Mouse (Mus musculus) fibroblast of lung, adult 2 months (primary cell): Measurements from ENCODE around the gene Ripply2.

Experiments
- DNase-seq: peaks from one replicate; pipeline ENCODE4 v3.0.0-alpha.2; 2011; ENCODE audit warnings: low read depth

The Ripply2 gene

DNA sequence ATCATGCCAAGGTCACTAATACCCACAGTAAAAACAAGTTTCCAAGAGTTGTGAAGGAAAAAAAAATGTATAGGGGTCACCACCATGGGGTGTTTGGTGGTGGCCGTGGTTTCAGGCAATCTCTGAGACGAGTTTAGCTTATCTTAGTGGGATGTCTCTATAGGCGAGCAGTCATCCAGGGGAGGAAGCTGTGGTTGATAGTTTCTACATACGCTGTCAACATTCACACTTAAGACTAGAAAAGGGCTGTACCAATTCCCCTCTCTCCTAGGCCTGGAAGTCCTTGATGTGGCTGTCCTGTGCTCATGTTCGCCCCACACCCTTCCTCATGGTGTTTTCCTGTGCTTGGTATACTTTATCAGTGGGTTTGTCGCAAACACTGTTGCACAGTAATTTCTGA is 10.4 kb downstream of the Ripply2 start:
- no peak for DNase-seq

DNA sequence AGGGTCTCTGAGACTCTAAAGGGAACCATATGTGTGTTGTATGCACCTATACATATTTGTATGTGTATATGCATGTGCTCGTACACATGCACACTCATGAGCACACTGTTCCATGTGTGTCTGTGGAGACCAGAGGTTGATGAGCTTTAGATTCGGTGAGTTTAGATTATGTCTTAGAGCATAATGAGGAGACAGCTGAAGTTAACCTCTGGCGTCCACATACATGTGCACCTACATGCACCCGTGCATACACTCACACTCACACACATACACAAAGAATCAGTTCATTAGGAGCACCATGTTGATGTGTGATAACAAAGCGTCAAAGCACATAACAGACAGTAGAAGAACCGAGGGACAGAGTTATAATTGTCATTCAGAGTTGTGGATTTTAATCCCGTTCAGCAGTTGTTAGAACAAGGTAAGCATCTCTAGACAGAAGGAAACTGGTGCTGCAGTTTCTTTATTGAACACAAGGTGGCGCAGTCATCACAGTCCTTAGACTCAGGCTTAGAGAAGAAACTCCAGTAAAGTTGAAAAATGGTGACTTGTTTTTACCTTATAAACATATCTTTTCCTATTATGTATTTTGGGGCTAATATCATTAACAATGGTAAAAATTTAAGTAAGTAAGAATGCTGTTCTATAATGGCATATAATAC is 12.2 kb downstream of the Ripply2 start:
- peak; percentile 20 for DNase-seq

DNA sequence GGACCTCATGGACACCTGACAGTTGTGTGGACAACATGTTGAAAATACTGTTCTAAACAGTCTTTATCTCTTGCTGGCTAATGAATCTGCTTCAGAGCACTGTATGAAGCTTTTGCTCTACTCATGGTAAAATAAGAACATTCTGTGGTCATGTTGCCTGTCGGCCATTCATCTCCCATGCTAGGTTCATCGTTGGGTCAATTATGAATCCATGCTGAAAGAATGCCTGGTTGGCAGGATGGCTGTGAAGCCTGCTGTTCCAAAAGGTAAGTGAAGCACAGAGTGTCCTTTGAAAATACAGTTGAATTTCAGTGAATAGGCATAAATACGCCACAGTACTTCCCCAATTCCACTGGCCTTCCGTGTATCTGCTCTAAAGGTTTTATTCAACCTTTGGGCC is 16.9 kb downstream of the Ripply2 start:
- DNase-seq = no peak

DNA sequence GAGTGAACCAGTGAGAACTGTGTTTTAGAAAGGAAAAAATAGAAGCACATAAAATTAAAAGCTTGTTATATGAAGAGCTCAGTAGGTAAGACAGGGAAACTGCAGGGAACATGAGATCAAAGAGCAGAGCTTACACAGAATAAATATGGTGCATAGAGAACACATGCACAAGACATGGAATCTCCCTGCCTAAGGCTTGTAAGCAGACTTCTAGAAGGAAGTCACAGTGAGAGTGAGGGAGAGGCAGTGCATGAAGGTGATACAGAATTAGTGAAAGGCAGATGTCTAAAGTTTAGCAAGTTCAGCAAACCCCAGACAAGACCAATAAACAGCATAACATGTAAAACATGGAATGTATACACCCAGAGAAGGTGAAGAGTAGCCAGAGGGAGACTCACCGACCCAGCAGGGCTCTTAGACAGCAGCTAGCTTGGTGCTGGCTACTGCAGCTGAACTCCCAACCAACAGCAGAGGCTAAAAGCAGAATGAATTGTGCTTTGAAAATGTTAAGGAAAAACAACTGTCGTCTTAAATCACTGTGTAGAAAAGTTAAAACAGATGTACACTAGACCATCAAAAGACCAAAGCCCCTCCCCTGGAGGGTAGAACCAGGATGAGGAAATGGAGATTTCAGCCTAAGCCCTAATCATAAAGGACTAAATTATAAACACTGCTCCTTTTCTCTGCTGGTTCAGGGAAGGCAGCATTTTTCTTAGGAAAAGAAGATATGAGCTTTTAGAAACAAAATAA is 19.7 kb downstream of the Ripply2 start:
- DNase-seq = no peak

DNA sequence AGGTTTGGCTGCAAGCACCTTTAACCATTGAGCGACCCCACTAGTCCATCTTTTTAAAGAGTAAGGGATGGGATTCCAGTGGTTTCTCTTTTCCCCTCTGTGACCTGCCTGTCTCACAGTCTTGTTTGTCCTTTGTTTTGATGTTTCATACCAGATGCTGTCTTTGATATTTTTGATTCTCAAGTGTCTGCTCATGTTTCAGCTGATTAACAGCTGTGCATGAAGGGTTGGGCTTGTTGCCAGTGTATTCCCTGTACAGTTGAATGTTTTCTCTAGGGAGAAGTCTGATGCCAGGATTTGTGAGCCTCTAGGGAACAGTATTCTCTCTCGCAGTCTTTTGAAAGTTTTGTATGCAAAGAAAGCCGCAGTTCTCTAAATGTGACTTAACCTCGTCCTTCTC is 34.1 kb downstream of the Ripply2 start:
- DNase-seq = no peak

DNA sequence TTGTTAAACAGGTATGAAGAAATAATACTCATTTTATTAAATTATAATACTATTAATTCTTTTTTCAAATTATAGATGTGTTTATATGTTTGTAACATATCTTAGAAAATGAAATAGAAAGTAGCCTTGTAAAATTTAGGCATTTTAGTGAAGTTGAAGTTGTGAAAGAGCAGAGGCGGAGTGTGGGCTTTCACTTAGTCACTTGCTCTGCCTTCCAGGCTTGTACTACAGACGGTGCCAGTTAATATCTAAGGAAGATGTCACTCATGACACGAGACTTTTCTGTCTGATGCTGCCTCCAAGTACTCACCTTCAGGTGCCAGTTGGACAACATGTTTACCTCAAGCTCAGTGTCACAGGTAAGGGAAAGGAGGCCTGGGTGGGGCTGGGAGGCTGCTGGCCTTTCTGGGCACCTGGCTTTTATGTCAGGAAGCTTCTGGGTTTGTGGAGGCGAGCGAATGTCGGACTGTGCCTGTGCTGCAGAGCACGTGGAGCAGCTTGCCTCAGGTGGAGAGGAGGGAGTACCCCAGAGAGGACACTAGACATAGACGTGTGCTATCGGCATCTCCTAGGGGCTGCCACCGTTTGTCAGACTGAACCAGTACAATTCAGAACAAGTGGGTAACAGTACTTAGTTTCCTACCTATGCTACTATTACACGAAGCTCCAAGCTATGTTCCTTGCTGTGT is 40.4 kb downstream of the Ripply2 start:
- no peak for DNase-seq

DNA sequence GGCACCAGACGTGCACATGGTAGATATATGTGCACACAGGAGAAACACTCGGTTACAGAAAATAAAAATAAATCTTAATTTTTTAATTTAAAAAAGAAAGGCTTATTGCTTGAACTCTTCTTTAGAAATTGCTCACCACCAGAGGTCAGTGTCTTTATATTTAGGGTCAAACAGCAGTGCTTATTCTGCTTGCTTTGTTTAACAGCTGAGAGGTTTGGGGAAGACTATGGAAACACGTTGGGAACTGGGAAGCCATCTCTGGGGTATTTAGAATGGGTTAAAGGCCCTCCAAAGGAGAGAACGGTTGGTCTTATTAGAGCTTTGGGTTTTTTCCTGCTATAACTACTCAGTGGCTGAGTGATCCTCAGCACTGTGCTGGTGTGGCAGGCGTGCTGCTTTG is 47.0 kb downstream of the Ripply2 start:
- no peak for DNase-seq

DNA sequence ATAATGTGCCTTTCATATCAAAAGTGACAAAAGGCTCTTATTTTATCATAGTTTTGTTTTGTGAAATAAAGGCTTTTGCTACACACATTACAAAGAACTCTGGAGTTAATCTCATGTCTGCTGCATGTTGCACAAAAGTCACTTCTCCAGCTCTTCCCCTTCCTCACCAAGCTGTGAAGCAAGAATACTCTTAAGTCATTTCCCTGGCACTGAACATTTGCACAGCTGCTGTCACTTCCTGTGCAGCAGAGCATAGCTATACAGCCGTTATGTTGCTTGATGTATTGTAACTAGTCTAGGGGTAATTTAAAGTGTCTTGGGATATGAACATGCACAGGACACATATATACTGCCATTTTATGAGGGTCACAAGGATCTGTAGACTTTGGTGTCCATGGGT is 52.8 kb downstream of the Ripply2 start:
- DNase-seq = no peak
